Mouse (Mus musculus) midbrain, embryonic 14.5 days (tissue): Measurements from ENCODE around the gene Prss1. TPM values are rescaled to one million over a fixed set of nuclear protein-coding genes. Genes with fewer than 3 reads are reported as not detected.
"Not testable (repeated sequence)": the region's sequence is repeated elsewhere in the genome, so short reads cannot be mapped to it uniquely, and the experiment has no call there.

Experiments
- ATAC-seq: fragments of 200-750 bp; cut with Nextera tagmentation; 2 replicates; pipeline ENCODE4 v1.8.0; 2017; ENCODE audit warnings: moderate number of reproducible peaks, moderate library complexity; ENCODE audit not compliant: low FRiP score, low TSS enrichment
- DNase-seq: peaks from one replicate; pipeline ENCODE4 v3.0.0-alpha.2; 2015
- H3K27ac ChIP-seq: fragments of 300-500 bp; sonication (generic); replicated peaks from 2 replicates; pipeline ENCODE4 v1.5.1; 2014; ENCODE audit warnings: mild to moderate bottlenecking, low read depth, low read length, moderate library complexity
- H3K27me3 ChIP-seq: fragments of 300-500 bp; sonication (generic); 2 replicates; pipeline ENCODE4 v1.6.1; 2014; ENCODE audit warnings: low read length, control low read depth, mixed read lengths; ENCODE audit not compliant: control insufficient read depth, insufficient read depth
- H3K36me3 ChIP-seq: fragments of 300-500 bp; sonication (generic); 2 replicates; pipeline ENCODE4 v1.6.1; 2014; ENCODE audit warnings: low read length, control low read depth; ENCODE audit not compliant: control insufficient read depth, insufficient read depth
- H3K4me1 ChIP-seq: fragments of 300-500 bp; sonication (generic); 2 replicates; pipeline ENCODE4 v1.6.1; 2014; ENCODE audit warnings: mild to moderate bottlenecking, antibody characterized with exemption, low read length, control low read depth; ENCODE audit not compliant: control insufficient read depth, insufficient read depth
- H3K4me2 ChIP-seq: fragments of 300-500 bp; sonication (generic); 2 replicates; pipeline ENCODE4 v1.6.1; 2014; ENCODE audit warnings: mild to moderate bottlenecking, low read length, moderate library complexity
- H3K4me3 ChIP-seq: fragments of 300-500 bp; sonication (generic); replicated peaks from 2 replicates; pipeline ENCODE4 v1.5.1; 2014; ENCODE audit warnings: low read depth, low read length
- H3K9ac ChIP-seq: fragments of 300-500 bp; sonication (generic); replicated peaks from 2 replicates; pipeline ENCODE4 v1.6.1; 2014; ENCODE audit warnings: mild to moderate bottlenecking, low read length, moderate library complexity
- H3K9me3 ChIP-seq: fragments of 300-500 bp; sonication (generic); 2 replicates; pipeline ENCODE4 v1.6.1; 2016; ENCODE audit warnings: low read length, control low read depth, mixed read lengths; ENCODE audit not compliant: control insufficient read depth
- WGBS: fragments of 180-500 bp; shearing (Covaris S2); extraction: QIAGEN DNeasy Blood & Tissue Kit; methylation state at CpG from one replicate; pipeline ENCODE4 v1.1.7; 2014; 5-methylcytosine and 5-hydroxymethylcytosine counted together
- polyA plus RNA-seq: library from polyadenylated mRNA; unstranded; fragments of >200 nt; fragmentation: Nextera tagmentation; extraction: Ambion mirVana; gene quantifications from 2 replicates; pipeline ENCODE4 v1.2.1, GENCODE M21; 2014

Gene Prss1
- not detected in 2 replicates for polyA plus RNA-seq

- H3K4me1 ChIP-seq, H3K36me3 ChIP-seq, H3K27me3 ChIP-seq, H3K9me3 ChIP-seq, H3K4me3 ChIP-seq, H3K9ac ChIP-seq, H3K4me2 ChIP-seq, DNase-seq, H3K27ac ChIP-seq, ATAC-seq: not testable (repeated sequence)
Observed at GRCm38 (mm10) chr6:41458632-41459031, at the start of gene Prss1. TSS of gene Prss1 (plus strand) at chr6:41458932.

- not testable (repeated sequence) for H3K36me3 ChIP-seq, DNase-seq, ATAC-seq, H3K4me3 ChIP-seq, H3K27me3 ChIP-seq, H3K27ac ChIP-seq, H3K4me2 ChIP-seq, H3K9me3 ChIP-seq, H3K9ac ChIP-seq, H3K4me1 ChIP-seq
- 80% methylated on average over 2 of the region's 2 CpGs for WGBS
Observed at GRCm38 (mm10) chr6:41442261-41442660, 16.5 kb upstream of the Prss1 start.

GRCm38 (mm10) chr6:41446045-41446444, 12.7 kb upstream of the Prss1 start, which contains the start of gene Gm10334:
TSS of gene Gm10334 (minus strand) at chr6:41446145.
- H3K36me3 ChIP-seq, H3K9me3 ChIP-seq, ATAC-seq, H3K27me3 ChIP-seq, H3K4me1 ChIP-seq, DNase-seq, H3K9ac ChIP-seq, H3K4me3 ChIP-seq, H3K4me2 ChIP-seq, H3K27ac ChIP-seq: not testable (repeated sequence)

- Histone ChIP-seq H3K27me3 (no peaks in the 10 kb centered on the region), H3K9me3 (no peaks in the 10 kb centered on the region), H3K4me2 (no peak overlapping the region), H3K27ac (no peak overlapping the region), H3K4me1 (no peaks in the 10 kb centered on the region), H3K36me3 (no peaks in the 10 kb centered on the region), H3K4me3 (no peak overlapping the region), H3K9ac (no peak overlapping the region)
- ATAC-seq, result no peak
- WGBS, result 90% methylated on average over 3 of the region's 3 CpGs
- DNase-seq, result no peak
Observed at GRCm38 (mm10) chr6:41499374-41499773, 40.6 kb downstream of the Prss1 start.

GRCm38 (mm10) chr6:41504915-41505314, 46.2 kb downstream of the Prss1 start:
- no peak for ATAC-seq
- no peak overlapping the region for H3K4me3 ChIP-seq
- 89% methylated on average over 2 of the region's 2 CpGs for WGBS

GRCm38 (mm10) chr6:41505323-41505722, 46.6 kb downstream of the Prss1 start:
- no peaks in the 10 kb centered on the region for H3K27me3 ChIP-seq
- H3K36me3 ChIP-seq, result no peaks in the 10 kb centered on the region
- H3K4me1 ChIP-seq, result no peaks in the 10 kb centered on the region
- 79% methylated on average over 6 of the region's 6 CpGs for WGBS
- H3K9ac ChIP-seq, result no peak overlapping the region
- ATAC-seq (no peak), DNase-seq (no peak)
- no peaks in the 10 kb centered on the region for H3K9me3 ChIP-seq
- no peak overlapping the region for H3K4me3 ChIP-seq
- no peak overlapping the region for H3K27ac ChIP-seq
- H3K4me2 ChIP-seq, result no peak overlapping the region

More at GRCm38 (mm10) chr6:41504915-41505314, 46.2 kb downstream of the Prss1 start:
- Histone ChIP-seq H3K4me2 (no peak overlapping the region), H3K4me1 (no peaks in the 10 kb centered on the region), H3K36me3 (no peaks in the 10 kb centered on the region), H3K9ac (no peak overlapping the region), H3K27me3 (no peaks in the 10 kb centered on the region), H3K27ac (no peak overlapping the region), H3K9me3 (no peaks in the 10 kb centered on the region)
- DNase-seq, result no peak

Other genes with a start within 250 kb of the Prss1 start
- gene Try4, start 156.7 kb upstream of the Prss1 start, polyA plus RNA-seq, result not detected in 2 replicates
- gene Try5, start 142.1 kb upstream of the Prss1 start, polyA plus RNA-seq, result 0.64 TPM in 1 of 2 replicates, not detected in the other
- not detected in 2 replicates for gene Try10, start 104.8 kb upstream of the Prss1 start, polyA plus RNA-seq
- gene Prss3, start 81.3 kb upstream of the Prss1 start, polyA plus RNA-seq, result not detected in 2 replicates
- not detected in 2 replicates for gene Gm5771, start 66.6 kb upstream of the Prss1 start, polyA plus RNA-seq
- not detected in 2 replicates for gene Gm10334, start 12.8 kb upstream of the Prss1 start, polyA plus RNA-seq
- not detected in 2 replicates for gene Prss2, start 62.9 kb downstream of the Prss1 start, polyA plus RNA-seq
- 36.3 and 38.5 TPM in 2 replicates for gene Ephb6, start 146.6 kb downstream of the Prss1 start, polyA plus RNA-seq
- 1.2 and 1.7 TPM in 2 replicates for gene Trpv6, start 177.5 kb downstream of the Prss1 start, polyA plus RNA-seq
- not detected in 2 replicates for gene Trpv5, start 221.8 kb downstream of the Prss1 start, polyA plus RNA-seq
- not detected in 2 replicates for gene Llcfc1, start 225.5 kb downstream of the Prss1 start, polyA plus RNA-seq
- gene Kel, start 245.4 kb downstream of the Prss1 start, polyA plus RNA-seq, result 0.72 TPM in 1 of 2 replicates, not detected in the other